In the genomic region with DNA sequence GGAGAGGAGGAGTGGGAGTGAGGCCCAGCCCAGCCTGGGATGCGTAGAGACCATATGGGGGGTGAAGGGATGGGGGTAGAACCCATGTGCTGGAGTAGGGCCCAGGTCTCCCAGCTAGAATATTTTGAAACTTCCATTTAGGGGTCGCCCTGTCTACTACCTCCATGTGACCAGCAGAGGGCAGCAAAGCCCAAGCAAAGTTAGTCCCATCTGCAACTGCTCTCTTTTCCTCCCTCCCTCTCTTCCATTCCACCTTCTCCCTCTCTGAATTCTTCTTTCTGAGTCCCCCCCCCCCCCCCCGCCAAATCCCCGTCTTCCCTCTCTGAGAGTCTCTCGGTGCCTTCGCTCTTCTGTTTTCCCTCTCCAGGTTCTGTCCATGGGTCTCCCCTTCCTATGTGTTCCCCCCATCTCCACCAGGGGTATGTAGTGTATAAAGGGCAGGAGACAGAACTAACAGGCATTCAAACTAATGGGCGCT, we compare ENCODE assay signal across 8 mouse cellular contexts. TPM values are rescaled to one million over a fixed set of nuclear protein-coding genes. Genes with fewer than 3 reads are reported as not detected.
DNase-seq lines count a peak whose midpoint lies in the region; ATAC-seq and TF ChIP-seq lines count a peak whose summit lies in the region.

No protein-coding gene starts in this region.

- H3K79me2 ChIP-seq in MEL (ENCODE audit: control insufficient read depth, insufficient read depth, low read length, poor library complexity), result no peaks in the 10 kb centered on the region

- H3K27ac ChIP-seq in MEL (ENCODE audit: control insufficient read depth, low read depth, low read length), result no peak overlapping the region
- H3K27ac ChIP-seq in lung, embryonic 16.5 days (ENCODE audit: low read length), result no peak overlapping the region

- H3K9ac ChIP-seq in MEL (ENCODE audit: control insufficient read depth, low read depth, low read length, poor library complexity, severe bottlenecking), result no peak overlapping the region
- H3K9ac ChIP-seq in lung, embryonic 16.5 days (ENCODE audit: low read length), result no peak overlapping the region

- peak; percentile 86 for TF ChIP-seq RAD21 in MEL (IDR thresholded peaks at IDR 0.05; ENCODE audit: low read depth, low read length)

- WGBS in lung, embryonic 16.5 days, result 6% methylated on average over 6 of the region's 7 CpGs

- peak overlapping the region; percentile 43 for H3K4me2 ChIP-seq in lung, embryonic 16.5 days (ENCODE audit: low read depth, low read length)

- no peak for TF ChIP-seq POLR2A in MEL (IDR thresholded peaks at IDR 0.05; ENCODE audit: control insufficient read depth in 1 of 2, insufficient read depth in 1 of 2, low read depth in 1 of 2, low read length in 2 of 2, poor library complexity in 1 of 2)

- ATAC-seq in cerebellum, adult (ENCODE audit: insufficient number of reproducible peaks, low FRiP score, low TSS enrichment), result peak; percentile 61; the same call in 1 of the 2 replicates
- ATAC-seq in granulocyte monocyte progenitor cell, adult 5-6 weeks (replicated peaks; ENCODE audit: poor library complexity, severe bottlenecking), result peak; percentile 74
- ATAC-seq in lung, embryonic 16.5 days (ENCODE audit: low read depth), result peak; percentile 66

- H3K9me3 ChIP-seq in MEL (replicated peaks; ENCODE audit: insufficient read depth, low read length), result no peaks in the 10 kb centered on the region
- no peaks in the 10 kb centered on the region for H3K9me3 ChIP-seq in lung, embryonic 16.5 days (ENCODE audit: control insufficient read depth, low read length)

- no peak overlapping the region for H3K4me3 ChIP-seq in MEL (ENCODE audit: control insufficient read depth in 1 of 2, insufficient read depth in 1 of 2, low read depth in 2 of 2, low read length in 2 of 2)
- H3K4me3 ChIP-seq in lung, embryonic 16.5 days (ENCODE audit: low read length), result no peak overlapping the region

- DNase-seq in cerebellum, adult 11-12 months, result no peak
- DNase-seq in MEL (ENCODE audit: low read depth, low spot score), result peak; percentile 75
- DNase-seq in cerebellum, postnatal 14 days, result peak; percentile 83 to 89
- peak; percentile 20 to 50 for DNase-seq in kidney, adult 8-10 months
- peak; percentile 30 for DNase-seq in retina, adult 2 months (ENCODE audit: low read depth, low spot score)

- no peaks in the 10 kb centered on the region for H3K36me3 ChIP-seq in MEL (ENCODE audit: control insufficient read depth in 1 of 2, insufficient read depth in 2 of 2, low read length in 2 of 2)
- no peaks in the 10 kb centered on the region for H3K36me3 ChIP-seq in lung, embryonic 16.5 days (ENCODE audit: control insufficient read depth, insufficient read depth, low read length)

- H3K4me1 ChIP-seq in MEL (ENCODE audit: control insufficient read depth in 1 of 2, insufficient read depth in 2 of 2, low read length in 2 of 2), result no peaks in the 10 kb centered on the region
- H3K4me1 ChIP-seq in lung, embryonic 16.5 days (replicated peaks; ENCODE audit: control insufficient read depth, insufficient read depth, low read length), result no peaks in the 10 kb centered on the region

- TF ChIP-seq EP300 in MEL (IDR thresholded peaks at IDR 0.05; ENCODE audit: low read depth in 1 of 2, low read length in 2 of 2), result no peak

- peak; percentile 82 to 87 (median 83) for TF ChIP-seq CTCF in MEL (IDR thresholded peaks at IDR 0.05 in 2 of 3, conservative IDR thresholded peaks at IDR 0.05 in 1 of 3; ENCODE audit: control insufficient read depth in 1 of 3, insufficient read depth in 1 of 3, low read depth in 2 of 3, low read length in 3 of 3, poor library complexity in 1 of 3, severe bottlenecking in 1 of 3)

- no peaks in the 10 kb centered on the region; a peak in 1 of 4 replicates for H3K27me3 ChIP-seq in MEL (ENCODE audit: control insufficient read depth in 1 of 2, insufficient read depth in 2 of 2, low read length in 2 of 2)
- H3K27me3 ChIP-seq in lung, embryonic 16.5 days (ENCODE audit: control insufficient read depth, insufficient read depth, low read depth, low read length), result no peaks in the 10 kb centered on the region; the same call in 1 of the 2 replicates

TF ChIP-seq in MEL, 35 proteins besides CTCF, POLR2A, EP300 and RAD21:
- TF ChIP-seq KAT2A (conservative IDR thresholded peaks at IDR 0.05; ENCODE audit: low read depth, low read length) (no peak), HCFC1 (IDR thresholded peaks at IDR 0.05; ENCODE audit: low read depth, low read length) (no peak), TAL1 (IDR thresholded peaks at IDR 0.05; ENCODE audit: low read length) (no peak), ZNF384 (IDR thresholded peaks at IDR 0.05; ENCODE audit: low read depth, low read length) (no peak), SMC3 (IDR thresholded peaks at IDR 0.05; ENCODE audit: low read depth, low read length) (peak; percentile 77), MAZ (IDR thresholded peaks at IDR 0.05; ENCODE audit: low read depth, low read length) (peak; percentile 36; the same call in 1 of the 2 replicates), ZC3H11A (IDR thresholded peaks at IDR 0.05; ENCODE audit: low read depth, low read length) (peak; percentile 70), USF1 (IDR thresholded peaks at IDR 0.05; ENCODE audit: low read depth, low read length) (0 out of 2 replicates have a peak, but pooled peaks have one; percentile 18), CHD1 (IDR thresholded peaks at IDR 0.05; ENCODE audit: low read depth, low read length) (no peak), TBP (IDR thresholded peaks at IDR 0.05; ENCODE audit: low read depth, low read length) (no peak)

RNA-seq across cellular contexts. Expression of a gene that starts 20.4 kb away (rescaled TPM):
- total RNA-seq in MEL (2012; rRNA removed), result not detected in 2 replicates
- polyA plus RNA-seq in MEL (2012; ENCODE audit: insufficient read depth in 1 of 2, insufficient read length in 2 of 2, low read depth in 1 of 2, low replicate concordance in 2 of 2, missing spikeins in 1 of 2), result not detected
- total RNA-seq in granulocyte monocyte progenitor cell, adult 5-6 weeks (2014; fragmentation: Nextera tagmentation), result not detected in 2 replicates
- not detected in 2 replicates for total RNA-seq in granulocyte monocyte progenitor cell, adult 5-6 weeks (2017)
- polyA plus RNA-seq in lung, embryonic 16.5 days (2015; fragmentation: Nextera tagmentation; extraction: Ambion mirVana), result not detected in 2 replicates
